Mouse (Mus musculus): ENCODE results near the gene Olfr1032. TPM values are rescaled to one million over a fixed set of nuclear protein-coding genes. Genes with fewer than 3 reads are reported as not detected.
"Not testable (repeated sequence)": the region's sequence is repeated elsewhere in the genome, so short reads cannot be mapped to it uniquely, and the experiment has no call there.

Olfr1032 gene
- polyA plus RNA-seq (2015; fragmentation: Nextera tagmentation; extraction: Ambion mirVana) = not detected in 2 replicates

- Histone ChIP-seq H3K4me1 (replicated peaks) (no peaks in the 10 kb centered on the region), H3K9ac (no peak within 1 kb of the TSS), H3K27me3 (no peaks in the 10 kb centered on the region), H3K36me3 (no peaks in the 10 kb centered on the region), H3K4me2 (no peak within 1 kb of the TSS), H3K4me3 (no peak within 1 kb of the TSS), H3K27ac (replicated peaks) (no peak within 1 kb of the TSS), H3K9me3 (no peaks in the 10 kb centered on the region)
- no peak for ATAC-seq (ENCODE audit: low FRiP score, low read depth)
- 87% methylated on average over 7 of the region's 7 CpGs for WGBS
Observed at GRCm38 (mm10) chr2:86005240-86005639, at the start of gene Olfr1032. Gene Olfr1032 (plus strand): TSS chr2:86005540.

- Histone ChIP-seq H3K4me2 (no peak within 1 kb of the TSS), H3K27me3 (no peaks in the 10 kb centered on the region), H3K9me3 (no peaks in the 10 kb centered on the region), H3K36me3 (no peaks in the 10 kb centered on the region), H3K9ac (no peak within 1 kb of the TSS), H3K27ac (replicated peaks) (no peak within 1 kb of the TSS), H3K4me3 (no peak within 1 kb of the TSS), H3K4me1 (replicated peaks) (no peaks in the 10 kb centered on the region)
- no peak for ATAC-seq (ENCODE audit: low FRiP score, low read depth)
- WGBS = 80% methylated on average over 2 of the region's 2 CpGs
Observed at GRCm38 (mm10) chr2:85973595-85973994, 31.7 kb upstream of the Olfr1032 start, which contains the start of gene Olfr1029. Gene Olfr1029 (plus strand): TSS chr2:85973895.

- Histone ChIP-seq H3K27me3 (no peaks in the 10 kb centered on the region), H3K9ac (no peak within 1 kb of the TSS), H3K4me3 (no peak within 1 kb of the TSS), H3K36me3 (no peaks in the 10 kb centered on the region), H3K4me1 (replicated peaks) (no peaks in the 10 kb centered on the region), H3K9me3 (no peaks in the 10 kb centered on the region), H3K4me2 (no peak within 1 kb of the TSS), H3K27ac (replicated peaks) (no peak within 1 kb of the TSS)
- no peak for ATAC-seq (ENCODE audit: low FRiP score, low read depth)
- WGBS = 84% methylated on average over 1 of the region's 1 CpGs
Observed at GRCm38 (mm10) chr2:85978976-85979375, 26.4 kb upstream of the Olfr1032 start, which contains the start of gene Olfr1030. Gene Olfr1030 (plus strand): TSS chr2:85979276.

GRCm38 (mm10) chr2:85990004-85990403, 15.3 kb upstream of the Olfr1032 start, which contains the start of gene Olfr1031:
Gene Olfr1031 (plus strand): TSS chr2:85990304.
- H3K9me3 ChIP-seq = no peaks in the 10 kb centered on the region
- no peak within 1 kb of the TSS for H3K9ac ChIP-seq
- no peaks in the 10 kb centered on the region for H3K27me3 ChIP-seq
- no peaks in the 10 kb centered on the region for H3K4me1 ChIP-seq (replicated peaks)
- no peak within 1 kb of the TSS for H3K4me3 ChIP-seq
- no peaks in the 10 kb centered on the region for H3K36me3 ChIP-seq
- H3K4me2 ChIP-seq = no peak within 1 kb of the TSS
- ATAC-seq (ENCODE audit: low FRiP score, low read depth) = no peak
- WGBS = 73% methylated on average over 3 of the region's 3 CpGs
- no peak within 1 kb of the TSS for H3K27ac ChIP-seq (replicated peaks)

GRCm38 (mm10) chr2:86020406-86020805, 15.1 kb downstream of the Olfr1032 start, which contains the start of gene Olfr1033:
Gene Olfr1033 (plus strand): TSS chr2:86020633.
- H3K36me3 ChIP-seq; H3K4me1 ChIP-seq (replicated peaks); ATAC-seq (ENCODE audit: low FRiP score, low read depth); H3K27ac ChIP-seq (replicated peaks); H3K9me3 ChIP-seq; H3K27me3 ChIP-seq: not testable (repeated sequence)
- Histone ChIP-seq H3K4me2 (peak within 1 kb of the TSS; percentile 53), H3K4me3 (peak within 1 kb of the TSS; percentile 37), H3K9ac (peak within 1 kb of the TSS; percentile 29; the same call in 1 of the 2 replicates)
- WGBS = 5% methylated on average over 11 of the region's 11 CpGs

- not testable (repeated sequence) for ATAC-seq (ENCODE audit: low FRiP score, low read depth); H3K4me2 ChIP-seq; H3K4me1 ChIP-seq (replicated peaks); H3K36me3 ChIP-seq; H3K9ac ChIP-seq; H3K27me3 ChIP-seq; H3K4me3 ChIP-seq; H3K9me3 ChIP-seq; H3K27ac ChIP-seq (replicated peaks)
- WGBS = 56% methylated on average over 4 of the region's 9 CpGs
Observed at GRCm38 (mm10) chr2:86021518-86021917, 16.2 kb downstream of the Olfr1032 start.

- no peaks in the 10 kb centered on the region for H3K4me1 ChIP-seq (replicated peaks)
- H3K4me2 ChIP-seq = no peak within 1 kb of the TSS
- no peak within 1 kb of the TSS for H3K9ac ChIP-seq
- H3K9me3 ChIP-seq = no peaks in the 10 kb centered on the region
- no peak within 1 kb of the TSS for H3K27ac ChIP-seq (replicated peaks)
- ATAC-seq (ENCODE audit: low FRiP score, low read depth) = no peak
- no peaks in the 10 kb centered on the region for H3K36me3 ChIP-seq
- no peaks in the 10 kb centered on the region for H3K27me3 ChIP-seq
- no peak within 1 kb of the TSS for H3K4me3 ChIP-seq
Observed at GRCm38 (mm10) chr2:86045561-86045960, 40.2 kb downstream of the Olfr1032 start, which contains the start of gene Olfr1034. Gene Olfr1034 (plus strand): TSS chr2:86045861.

- H3K4me3 ChIP-seq; H3K27me3 ChIP-seq; H3K4me1 ChIP-seq (replicated peaks); H3K36me3 ChIP-seq; H3K4me2 ChIP-seq; H3K9ac ChIP-seq; ATAC-seq (ENCODE audit: low FRiP score, low read depth); H3K27ac ChIP-seq (replicated peaks); H3K9me3 ChIP-seq: not testable (repeated sequence)
Observed at GRCm38 (mm10) chr2:86050777-86051176, 45.4 kb downstream of the Olfr1032 start.

Other genes starting within 250 kb of the Olfr1032 start
- gene Olfr1012, start 242.8 kb upstream of the Olfr1032 start, polyA plus RNA-seq (2015; fragmentation: Nextera tagmentation; extraction: Ambion mirVana) = not detected in 2 replicates
- gene Olfr1013, start 238.4 kb upstream of the Olfr1032 start, polyA plus RNA-seq (2015; fragmentation: Nextera tagmentation; extraction: Ambion mirVana) = not detected in 2 replicates
- not detected in 2 replicates for gene Olfr1014, start 232.8 kb upstream of the Olfr1032 start, polyA plus RNA-seq (2015; fragmentation: Nextera tagmentation; extraction: Ambion mirVana)
- gene Olfr1015, start 223.5 kb upstream of the Olfr1032 start, polyA plus RNA-seq (2015; fragmentation: Nextera tagmentation; extraction: Ambion mirVana) = not detected in 2 replicates
- not detected in 2 replicates for gene Olfr1016, start 203.0 kb upstream of the Olfr1032 start, polyA plus RNA-seq (2015; fragmentation: Nextera tagmentation; extraction: Ambion mirVana)
- not detected in 2 replicates for gene Olfr1018, start 187.1 kb upstream of the Olfr1032 start, polyA plus RNA-seq (2015; fragmentation: Nextera tagmentation; extraction: Ambion mirVana)
- not detected in 2 replicates for gene Olfr1019, start 160.1 kb upstream of the Olfr1032 start, polyA plus RNA-seq (2015; fragmentation: Nextera tagmentation; extraction: Ambion mirVana)
- not detected in 2 replicates for gene Olfr1020, start 158.5 kb upstream of the Olfr1032 start, polyA plus RNA-seq (2015; fragmentation: Nextera tagmentation; extraction: Ambion mirVana)
- gene Olfr1022, start 136.9 kb upstream of the Olfr1032 start, polyA plus RNA-seq (2015; fragmentation: Nextera tagmentation; extraction: Ambion mirVana) = not detected in 2 replicates
- gene Olfr1023, start 119.9 kb upstream of the Olfr1032 start, polyA plus RNA-seq (2015; fragmentation: Nextera tagmentation; extraction: Ambion mirVana) = not detected in 2 replicates
- gene Olfr1024, start 100.5 kb upstream of the Olfr1032 start, polyA plus RNA-seq (2015; fragmentation: Nextera tagmentation; extraction: Ambion mirVana) = not detected in 2 replicates
- gene Olfr1025-ps1, start 90.3 kb upstream of the Olfr1032 start, polyA plus RNA-seq (2015; fragmentation: Nextera tagmentation; extraction: Ambion mirVana) = not detected in 2 replicates
- not detected in 2 replicates for gene Olfr1026, start 84.0 kb upstream of the Olfr1032 start, polyA plus RNA-seq (2015; fragmentation: Nextera tagmentation; extraction: Ambion mirVana)
- gene Olfr1028, start 55.1 kb upstream of the Olfr1032 start, polyA plus RNA-seq (2015; fragmentation: Nextera tagmentation; extraction: Ambion mirVana) = not detected in 2 replicates
- gene Olfr1029, start 31.6 kb upstream of the Olfr1032 start, polyA plus RNA-seq (2015; fragmentation: Nextera tagmentation; extraction: Ambion mirVana) = not detected in 2 replicates
- gene Olfr1030, start 26.3 kb upstream of the Olfr1032 start, polyA plus RNA-seq (2015; fragmentation: Nextera tagmentation; extraction: Ambion mirVana) = not detected in 2 replicates
- gene Olfr1031, start 15.2 kb upstream of the Olfr1032 start, polyA plus RNA-seq (2015; fragmentation: Nextera tagmentation; extraction: Ambion mirVana) = not detected in 2 replicates
- 0.25 TPM in 1 of 2 replicates, not detected in the other for gene Olfr1033, start 15.1 kb downstream of the Olfr1032 start, polyA plus RNA-seq (2015; fragmentation: Nextera tagmentation; extraction: Ambion mirVana)
- not detected in 2 replicates for gene Olfr1034, start 40.3 kb downstream of the Olfr1032 start, polyA plus RNA-seq (2015; fragmentation: Nextera tagmentation; extraction: Ambion mirVana)
- gene Olfr1036, start 68.5 kb downstream of the Olfr1032 start, polyA plus RNA-seq (2015; fragmentation: Nextera tagmentation; extraction: Ambion mirVana) = not detected in 2 replicates
- gene Olfr1037, start 81.8 kb downstream of the Olfr1032 start, polyA plus RNA-seq (2015; fragmentation: Nextera tagmentation; extraction: Ambion mirVana) = not detected in 2 replicates
- not detected in 2 replicates for gene Olfr1039, start 130.4 kb downstream of the Olfr1032 start, polyA plus RNA-seq (2015; fragmentation: Nextera tagmentation; extraction: Ambion mirVana)
- not detected in 2 replicates for gene Olfr1040, start 141.2 kb downstream of the Olfr1032 start, polyA plus RNA-seq (2015; fragmentation: Nextera tagmentation; extraction: Ambion mirVana)
- gene Olfr1042, start 156.3 kb downstream of the Olfr1032 start, polyA plus RNA-seq (2015; fragmentation: Nextera tagmentation; extraction: Ambion mirVana) = not detected in 2 replicates
- not detected in 2 replicates for gene Olfr1043, start 162.0 kb downstream of the Olfr1032 start, polyA plus RNA-seq (2015; fragmentation: Nextera tagmentation; extraction: Ambion mirVana)
- gene Olfr1044, start 172.3 kb downstream of the Olfr1032 start, polyA plus RNA-seq (2015; fragmentation: Nextera tagmentation; extraction: Ambion mirVana) = not detected in 2 replicates
- gene Olfr52, start 180.1 kb downstream of the Olfr1032 start, polyA plus RNA-seq (2015; fragmentation: Nextera tagmentation; extraction: Ambion mirVana) = not detected in 2 replicates
- gene Olfr1045, start 197.5 kb downstream of the Olfr1032 start, polyA plus RNA-seq (2015; fragmentation: Nextera tagmentation; extraction: Ambion mirVana) = not detected in 2 replicates
- gene Olfr1046, start 213.8 kb downstream of the Olfr1032 start, polyA plus RNA-seq (2015; fragmentation: Nextera tagmentation; extraction: Ambion mirVana) = not detected in 2 replicates
- gene Olfr1047, start 225.9 kb downstream of the Olfr1032 start, polyA plus RNA-seq (2015; fragmentation: Nextera tagmentation; extraction: Ambion mirVana) = not detected in 2 replicates
- gene Olfr1048, start 234.7 kb downstream of the Olfr1032 start, polyA plus RNA-seq (2015; fragmentation: Nextera tagmentation; extraction: Ambion mirVana) = not detected in 2 replicates